Mouse (Mus musculus): ENCODE measurements at regions not wholly inside any gene's neighbourhood (a gene's known extent, or its start where the extent isn't known, plus 50 kb on each side); places are given as distances from the start of the nearest gene placed in this dataset.
"Not testable (repeated sequence)": the region's sequence is repeated elsewhere in the genome, so short reads cannot be mapped to it uniquely, and the experiment has no call there.

DNA sequence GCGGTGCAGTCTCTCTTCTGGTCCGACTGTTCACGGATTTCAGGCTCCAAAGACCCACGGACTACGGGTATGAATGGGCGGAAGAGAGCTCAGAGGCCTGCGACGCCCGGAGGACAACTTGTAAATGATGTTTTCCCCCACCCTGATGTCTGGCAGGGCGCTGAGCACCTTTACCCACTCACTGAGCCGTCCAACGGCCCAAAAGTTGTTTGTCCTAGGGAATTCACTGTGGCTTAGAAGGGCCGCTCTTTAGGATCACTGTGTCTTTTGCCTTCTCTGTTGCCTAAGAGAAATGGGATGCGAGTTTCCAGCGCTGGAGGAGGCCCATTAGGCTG is 98.1 kb upstream of the Tspan5 start:
- H3K4me3 ChIP-seq (ENCODE audit: insufficient read depth, low read length): no peak overlapping the region
- H3K27ac ChIP-seq (ENCODE audit: insufficient read depth, low read depth, low read length): no peak overlapping the region
- H3K4me1 ChIP-seq (ENCODE audit: control insufficient read depth, insufficient read depth, low read length): no peaks in the 10 kb centered on the region
- TF ChIP-seq POLR2A (IDR thresholded peaks at IDR 0.05; ENCODE audit: borderline replicate concordance, low read depth, low read length): no peak
- TF ChIP-seq CTCF (IDR thresholded peaks at IDR 0.05; ENCODE audit: low read depth, low read length): no peak

DNA sequence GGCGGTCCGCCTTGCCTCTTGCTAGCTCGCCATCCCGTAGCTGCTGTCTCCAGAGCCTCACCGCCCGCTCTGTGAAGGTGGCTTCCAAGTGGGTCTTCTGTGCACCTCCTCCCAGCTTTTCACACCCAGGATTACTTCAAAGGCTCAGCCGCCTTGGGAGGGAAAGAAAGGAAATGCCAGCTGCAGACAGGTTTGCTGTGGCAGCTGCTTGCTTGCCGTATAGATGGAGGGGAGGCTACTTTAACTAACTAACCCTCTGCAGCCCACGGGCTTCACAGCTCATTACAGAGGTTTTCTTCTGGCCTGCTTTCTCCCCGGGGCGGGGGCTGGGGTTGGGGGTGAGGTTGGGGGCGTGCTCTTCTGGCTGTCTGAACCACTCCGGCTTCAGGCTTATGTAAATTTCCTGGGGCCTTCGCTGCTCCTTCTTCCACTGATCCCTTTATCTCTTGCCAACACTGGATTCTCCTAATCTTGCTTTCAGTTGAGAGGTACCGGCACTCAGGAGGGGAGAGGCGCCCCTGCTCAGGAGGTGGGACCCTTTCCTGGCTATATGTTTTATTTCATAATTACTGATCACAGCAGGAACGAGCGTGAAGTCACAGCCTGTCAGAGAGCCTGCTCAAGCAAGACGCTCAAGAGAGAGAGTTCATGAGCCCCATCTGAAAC is 97.6 kb upstream of the Tspan5 start:
- Histone ChIP-seq H3K27ac (ENCODE audit: insufficient read depth, low read depth, low read length) (no peak overlapping the region), H3K4me1 (ENCODE audit: control insufficient read depth, insufficient read depth, low read length) (no peaks in the 10 kb centered on the region), H3K4me3 (ENCODE audit: insufficient read depth, low read length) (no peak overlapping the region)
- TF ChIP-seq POLR2A (IDR thresholded peaks at IDR 0.05; ENCODE audit: borderline replicate concordance, low read depth, low read length) (no peak), CTCF (IDR thresholded peaks at IDR 0.05; ENCODE audit: low read depth, low read length) (no peak)

DNA sequence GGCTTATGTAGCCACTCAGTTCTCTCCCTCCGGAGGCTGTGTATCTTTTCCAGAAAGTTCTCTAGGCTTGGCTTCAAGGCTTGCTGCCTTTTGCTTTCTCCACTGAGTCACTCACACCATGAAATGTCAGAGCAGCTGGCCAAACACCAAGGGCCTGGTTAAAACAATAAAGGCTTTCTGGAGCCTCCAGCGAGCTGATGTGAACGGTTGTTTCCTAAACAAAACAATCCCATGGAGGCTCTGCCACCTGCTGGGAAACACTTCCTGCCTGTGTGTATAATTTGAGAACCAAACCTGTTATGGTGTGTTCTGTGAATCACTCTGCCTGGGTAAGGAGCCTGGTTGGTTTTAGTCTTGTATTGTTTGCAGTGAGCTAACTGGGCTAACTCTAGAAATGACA is 96.7 kb upstream of the Tspan5 start:
- Histone ChIP-seq H3K4me1 (ENCODE audit: control insufficient read depth, insufficient read depth, low read length) (no peaks in the 10 kb centered on the region), H3K4me3 (ENCODE audit: insufficient read depth, low read length) (no peak overlapping the region), H3K27ac (ENCODE audit: insufficient read depth, low read depth, low read length) (no peak overlapping the region)
- no peak for TF ChIP-seq CTCF (IDR thresholded peaks at IDR 0.05; ENCODE audit: low read depth, low read length)
- no peak for TF ChIP-seq POLR2A (IDR thresholded peaks at IDR 0.05; ENCODE audit: borderline replicate concordance, low read depth, low read length)

DNA sequence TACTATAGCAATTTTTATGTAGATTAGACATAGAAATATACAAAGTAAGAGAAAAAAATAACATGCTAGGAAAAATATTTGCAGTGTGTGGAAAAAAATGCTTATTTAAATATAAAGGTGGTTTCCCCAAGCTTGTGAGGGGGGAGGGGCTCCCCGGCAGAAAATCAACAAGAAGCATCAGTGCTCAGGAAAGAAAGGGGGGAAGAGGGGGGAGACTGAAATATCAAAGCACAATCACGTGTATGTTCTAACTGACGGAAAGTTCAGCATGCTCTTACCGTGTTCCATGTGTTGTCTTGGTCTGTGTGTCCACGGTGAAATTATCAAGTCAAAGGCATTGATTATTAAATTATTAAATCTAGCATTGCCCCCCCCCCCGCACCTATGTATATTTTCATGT is 92.3 kb upstream of the Tspan5 start:
- H3K4me3 ChIP-seq (ENCODE audit: insufficient read depth, low read length): no peak overlapping the region
- H3K27ac ChIP-seq (ENCODE audit: insufficient read depth, low read depth, low read length): no peak overlapping the region
- no peaks in the 10 kb centered on the region for H3K4me1 ChIP-seq (ENCODE audit: control insufficient read depth, insufficient read depth, low read length)
- TF ChIP-seq POLR2A (IDR thresholded peaks at IDR 0.05; ENCODE audit: borderline replicate concordance, low read depth, low read length): no peak
- no peak for TF ChIP-seq CTCF (IDR thresholded peaks at IDR 0.05; ENCODE audit: low read depth, low read length)

DNA sequence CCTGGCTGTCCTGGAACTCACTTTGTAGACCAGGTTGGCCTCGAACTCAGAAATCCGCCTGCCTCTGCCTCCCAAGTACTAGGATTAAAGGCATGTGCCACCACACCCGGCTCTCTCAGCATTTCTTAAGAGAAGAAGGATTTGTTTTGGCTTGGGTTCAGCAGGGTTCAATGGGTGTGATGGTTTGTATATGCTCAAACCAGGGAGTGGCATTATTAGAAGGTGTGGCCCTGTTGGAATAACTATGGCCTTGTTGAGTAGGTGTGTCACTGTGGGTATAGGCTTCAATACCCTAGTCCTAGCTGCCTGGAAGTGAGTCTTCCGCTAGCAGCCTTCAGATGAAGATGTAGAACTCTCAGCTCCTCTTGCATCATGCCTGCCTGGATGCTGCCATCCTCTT is 91.3 kb upstream of the Tspan5 start:
- not testable (repeated sequence) for H3K27ac ChIP-seq (ENCODE audit: insufficient read depth, low read depth, low read length); H3K4me1 ChIP-seq (ENCODE audit: control insufficient read depth, insufficient read depth, low read length); H3K4me3 ChIP-seq (ENCODE audit: insufficient read depth, low read length)

DNA sequence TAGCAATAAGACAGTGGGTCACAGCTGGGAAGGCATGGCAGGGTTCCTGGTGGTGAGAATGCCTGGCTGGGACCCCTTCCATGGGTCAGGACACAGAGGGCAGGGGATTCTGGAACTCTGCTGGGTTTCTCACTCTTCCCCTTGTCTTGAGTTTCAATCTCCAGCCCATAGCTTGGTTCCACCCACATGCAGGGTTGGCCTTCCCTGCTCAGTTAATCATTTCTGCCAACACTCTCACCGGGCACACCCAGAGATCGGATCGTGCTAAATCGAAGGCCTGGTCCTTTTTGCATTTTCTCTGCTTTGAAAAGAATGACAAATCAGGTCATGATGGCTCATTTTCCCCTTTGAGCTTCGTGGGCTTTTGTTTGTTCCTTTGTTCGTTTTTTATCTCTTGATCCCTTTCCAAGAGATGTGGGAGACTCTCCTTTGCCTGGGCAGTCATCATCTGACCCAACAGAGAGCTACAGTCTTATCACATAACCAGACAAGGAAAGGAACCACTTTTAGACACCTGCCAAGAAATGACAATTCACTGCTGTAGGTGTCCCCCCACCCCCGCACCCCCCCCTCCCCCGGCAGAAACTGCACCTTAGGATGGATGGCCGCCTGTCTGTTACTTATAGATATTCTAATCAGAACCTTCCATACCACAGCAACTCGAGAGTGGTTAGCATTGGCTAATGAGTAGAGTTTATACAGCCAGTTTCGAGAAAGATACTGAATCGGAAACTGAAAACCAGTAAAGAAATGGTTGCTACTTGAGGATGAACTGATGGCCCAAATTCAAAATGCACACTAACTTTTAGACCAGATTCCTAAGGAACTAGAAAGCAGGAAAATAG is 90.4 kb upstream of the Tspan5 start:
- TF ChIP-seq POLR2A (IDR thresholded peaks at IDR 0.05; ENCODE audit: borderline replicate concordance, low read depth, low read length) (no peak), CTCF (IDR thresholded peaks at IDR 0.05; ENCODE audit: low read depth, low read length) (no peak)
- no peaks in the 10 kb centered on the region for H3K4me1 ChIP-seq (ENCODE audit: control insufficient read depth, insufficient read depth, low read length)
- H3K27ac ChIP-seq (ENCODE audit: insufficient read depth, low read depth, low read length): no peak overlapping the region
- H3K4me3 ChIP-seq (ENCODE audit: insufficient read depth, low read length): no peak overlapping the region

DNA sequence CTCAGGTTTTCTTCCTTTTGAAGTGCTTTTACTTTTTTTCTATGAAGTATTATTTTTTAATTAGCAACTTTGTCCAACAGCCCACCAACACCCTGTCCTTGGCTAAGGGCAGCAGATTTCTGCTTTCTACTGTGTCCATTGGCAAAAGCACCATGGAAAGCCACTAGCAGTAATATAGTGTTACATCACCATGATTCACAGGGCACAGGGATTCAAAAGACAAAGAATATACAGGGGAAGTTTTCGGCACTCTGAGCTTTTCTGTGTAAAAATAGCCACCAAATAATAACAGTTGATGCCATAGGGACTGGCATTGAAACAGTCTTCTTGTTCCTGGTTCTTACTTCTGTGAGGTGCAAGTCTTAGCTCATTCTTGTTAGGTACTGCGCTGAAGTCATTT is 89.8 kb upstream of the Tspan5 start:
- no peak for TF ChIP-seq CTCF (IDR thresholded peaks at IDR 0.05; ENCODE audit: low read depth, low read length)
- TF ChIP-seq POLR2A (IDR thresholded peaks at IDR 0.05; ENCODE audit: borderline replicate concordance, low read depth, low read length): no peak
- Histone ChIP-seq H3K27ac (ENCODE audit: insufficient read depth, low read depth, low read length) (no peak overlapping the region), H3K4me3 (ENCODE audit: insufficient read depth, low read length) (no peak overlapping the region), H3K4me1 (ENCODE audit: control insufficient read depth, insufficient read depth, low read length) (no peaks in the 10 kb centered on the region)

DNA sequence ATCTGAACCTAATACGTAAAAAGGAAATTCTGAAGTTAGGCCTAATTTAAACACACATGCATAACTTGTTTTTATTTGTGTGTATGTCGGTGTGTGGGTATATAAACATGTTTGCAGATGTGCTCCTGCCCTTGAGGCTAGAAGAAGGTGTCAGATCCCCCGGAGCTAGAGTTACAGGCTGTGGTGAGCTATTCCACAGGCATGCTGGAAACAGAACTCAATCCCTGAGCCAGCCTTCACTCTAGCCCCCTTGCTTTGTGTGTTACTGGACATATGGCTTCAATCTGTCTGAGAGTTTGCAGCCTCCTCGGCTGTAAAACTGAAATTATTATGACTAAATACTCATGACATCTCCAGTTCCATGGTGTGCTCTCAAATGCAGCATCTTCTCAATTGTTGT is 89.3 kb upstream of the Tspan5 start:
- H3K4me3 ChIP-seq (ENCODE audit: insufficient read depth, low read length): no peak overlapping the region
- TF ChIP-seq POLR2A (IDR thresholded peaks at IDR 0.05; ENCODE audit: borderline replicate concordance, low read depth, low read length) (no peak), CTCF (IDR thresholded peaks at IDR 0.05; ENCODE audit: low read depth, low read length) (no peak)
- no peak overlapping the region for H3K27ac ChIP-seq (ENCODE audit: insufficient read depth, low read depth, low read length)
- H3K4me1 ChIP-seq (ENCODE audit: control insufficient read depth, insufficient read depth, low read length): no peaks in the 10 kb centered on the region

DNA sequence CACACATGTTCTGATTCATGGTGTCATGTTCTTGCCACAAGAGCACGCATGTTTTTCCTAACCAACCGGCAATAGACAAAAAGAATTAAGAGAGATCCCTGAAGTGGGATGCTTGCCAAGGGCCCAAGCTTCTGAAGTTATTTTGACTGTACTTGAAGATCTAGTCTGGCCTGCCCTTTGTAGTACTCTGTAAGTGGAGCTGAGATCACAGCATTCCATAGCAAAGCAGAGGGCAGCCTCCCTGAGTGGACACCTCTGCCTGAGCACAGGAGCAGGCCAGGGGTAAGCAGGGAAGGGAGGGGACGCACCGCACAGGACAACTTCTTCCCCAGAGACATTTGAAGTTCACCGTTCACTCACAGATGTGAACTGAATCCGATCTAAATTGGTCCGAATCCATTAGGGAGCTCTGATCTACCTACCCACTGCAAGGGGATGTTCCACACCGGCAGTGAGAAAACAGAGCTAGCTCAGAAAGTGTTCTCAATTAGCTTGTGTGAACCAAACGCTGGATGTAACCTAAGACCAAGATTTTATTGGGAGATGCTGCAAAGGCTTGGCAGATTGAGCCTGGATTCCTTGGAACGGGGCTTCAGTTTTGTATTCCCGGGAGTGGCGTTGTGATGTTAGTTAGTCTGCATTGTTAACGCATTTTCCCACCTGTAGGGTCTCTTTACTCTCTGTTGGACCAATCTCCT is 88.3 kb upstream of the Tspan5 start:
- no peak for TF ChIP-seq POLR2A (IDR thresholded peaks at IDR 0.05; ENCODE audit: borderline replicate concordance, low read depth, low read length)
- TF ChIP-seq CTCF (IDR thresholded peaks at IDR 0.05; ENCODE audit: low read depth, low read length): no peak
- no peak overlapping the region for H3K4me3 ChIP-seq (ENCODE audit: insufficient read depth, low read length)
- no peaks in the 10 kb centered on the region for H3K4me1 ChIP-seq (ENCODE audit: control insufficient read depth, insufficient read depth, low read length)
- H3K27ac ChIP-seq (ENCODE audit: insufficient read depth, low read depth, low read length): no peak overlapping the region
